9 mouse cellular contexts compared by ENCODE assay signal in genomic region chr10:93818661-93819060, GRCm38 (mm10). TPM values are rescaled to one million over a fixed set of nuclear protein-coding genes. Genes with fewer than 3 reads are reported as not detected.
DNase-seq lines count a peak whose midpoint lies in the region; ATAC-seq and TF ChIP-seq lines count a peak whose summit lies in the region.
"Had no signal": no experiment of that assay in that cellular context is flagged by ENCODE, and none has a peak within 500 bp of the region (broad histone marks: within the 10 kb centered on the region; RNA-seq: fewer than 3 reads in every experiment).

No protein-coding gene starts in this region.

- intact Hi-C loops in left cerebral cortex, postnatal 10 days (cut with DNase I) = no loop called here

- ATAC-seq in neural tube, embryonic 15.5 days (ENCODE audit: low FRiP score) = no peak
- no peak for ATAC-seq in midbrain, postnatal 0 days (ENCODE audit: low FRiP score)

- WGBS in neural tube, embryonic 15.5 days = 39% methylated on average over 7 of the region's 7 CpGs
- WGBS in midbrain, postnatal 0 days = 43% methylated on average over 7 of the region's 7 CpGs

- no peak overlapping the region for H3K9ac ChIP-seq in neural tube, embryonic 15.5 days (replicated peaks)
- no peak overlapping the region for H3K9ac ChIP-seq in midbrain, postnatal 0 days (replicated peaks; ENCODE audit: low read length, poor library complexity, severe bottlenecking)
- H3K9ac ChIP-seq: neural tube, embryonic 12.5 days had no signal

- no peaks in the 10 kb centered on the region for H3K4me1 ChIP-seq in neural tube, embryonic 15.5 days
- H3K4me1 ChIP-seq in cortical plate, adult 2 months (ENCODE audit: control insufficient read depth, insufficient read depth, low read length) = no peaks in the 10 kb centered on the region
- H3K4me1 ChIP-seq in midbrain, postnatal 0 days (ENCODE audit: insufficient read depth, low read length) = no peaks in the 10 kb centered on the region

- peak; percentile 75 for TF ChIP-seq CTCF in cortical plate, adult 2 months (IDR thresholded peaks at IDR 0.05; ENCODE audit: extremely low read depth, insufficient read depth, low read length)
- TF ChIP-seq CTCF in midbrain, postnatal 0 days (IDR thresholded peaks at IDR 0.05) = peak; percentile 82

- no peaks in the 10 kb centered on the region for H3K36me3 ChIP-seq in neural tube, embryonic 15.5 days
- H3K36me3 ChIP-seq in midbrain, postnatal 0 days (ENCODE audit: insufficient read depth, low read length) = no peaks in the 10 kb centered on the region
- H3K36me3 ChIP-seq: neural tube, embryonic 12.5 days had no signal

- no peaks in the 10 kb centered on the region for H3K9me3 ChIP-seq in neural tube, embryonic 15.5 days (replicated peaks)
- no peaks in the 10 kb centered on the region for H3K9me3 ChIP-seq in midbrain, postnatal 0 days (ENCODE audit: low read length)
- H3K9me3 ChIP-seq: neural tube, embryonic 12.5 days had no signal

- peak; percentile 67 for DNase-seq in neural tube, embryonic 10.5 days (ENCODE audit: extremely low spot score, low spot score)
- DNase-seq in adrenal gland, adult (ENCODE audit: inconsistent age in 2 of 2, low spot score in 1 of 2) = peak; percentile 57 to 91
- DNase-seq in heart, postnatal 4 days = peak; percentile 82
- peak; percentile 58 to 60 for DNase-seq in left cerebral cortex, postnatal 10 days (ENCODE audit: extremely low spot score in 1 of 2, low spot score in 2 of 2)
- DNase-seq in midbrain, postnatal 0 days (ENCODE audit: low spot score) = peak; percentile 76
- DNase-seq in thymus, postnatal 10 days (ENCODE audit: low spot score in 2 of 2) = peak; percentile 42 to 81

- H3K4me2 ChIP-seq in neural tube, embryonic 15.5 days = no peak overlapping the region
- no peak overlapping the region for H3K4me2 ChIP-seq in midbrain, postnatal 0 days (ENCODE audit: low read depth, low read length, poor library complexity, severe bottlenecking)
- H3K4me2 ChIP-seq: neural tube, embryonic 12.5 days had no signal

- H3K4me3 ChIP-seq in neural tube, embryonic 15.5 days (replicated peaks) = no peak overlapping the region
- H3K4me3 ChIP-seq in cortical plate, adult 2 months (ENCODE audit: insufficient read depth, low read length) = no peak overlapping the region
- no peak overlapping the region for H3K4me3 ChIP-seq in midbrain, postnatal 0 days (ENCODE audit: low read depth, low read length)
- H3K4me3 ChIP-seq: neural tube, embryonic 12.5 days had no signal

- peaks cover 8% of the 10 kb centered on the region for H3K27me3 ChIP-seq in neural tube, embryonic 15.5 days (replicated peaks)
- peaks cover 11% of the 10 kb centered on the region for H3K27me3 ChIP-seq in midbrain, postnatal 0 days (ENCODE audit: insufficient read depth, low read length)
- H3K27me3 ChIP-seq: neural tube, embryonic 12.5 days had no signal

- no peak for TF ChIP-seq POLR2A in cortical plate, adult 2 months (IDR thresholded peaks at IDR 0.05; ENCODE audit: extremely low read depth, insufficient read depth, low read length)

- H3K27ac ChIP-seq in neural tube, embryonic 15.5 days (replicated peaks) = no peak overlapping the region
- no peak overlapping the region for H3K27ac ChIP-seq in cortical plate, adult 2 months (ENCODE audit: insufficient read depth, low read length)
- H3K27ac ChIP-seq in midbrain, postnatal 0 days (ENCODE audit: low read depth, low read length) = no peak overlapping the region
- H3K27ac ChIP-seq: neural tube, embryonic 12.5 days had no signal

RNA-seq across cellular contexts. Expression of gene Usp44, which starts 12.7 kb away (rescaled TPM):
- polyA plus RNA-seq in neural tube, embryonic 15.5 days (2015; fragmentation: Nextera tagmentation; extraction: Ambion mirVana) = 0.08 and 0.37 TPM in 2 replicates
- polyA plus RNA-seq in cortical plate, adult 2 months (2012; rRNA removed) = not detected in 2 replicates
- total RNA-seq in heart, postnatal 4 days (2021) = under 1 TPM in 1 of 2 experiments, not detected in 1; 0.11 TPM
- total RNA-seq in left cerebral cortex, postnatal 10 days (2021) = not detected
- 0.05 and 0.09 TPM in 2 replicates for total RNA-seq in midbrain, postnatal 0 days (2014; rRNA removed)
- not detected in 2 replicates for polyA plus RNA-seq in midbrain, postnatal 0 days (2015; fragmentation: Nextera tagmentation; extraction: Ambion mirVana)
